Mouse (Mus musculus) spleen, postnatal 14 days (tissue): ENCODE data around the gene Olfr1217.
"Not testable (repeated sequence)": the region's sequence is repeated elsewhere in the genome, so short reads cannot be mapped to it uniquely, and the experiment has no call there.

Source experiments
- DNase-seq, 2 experiments: peaks; one replicate each; pipeline ENCODE4 v3.0.0; 2021 to 2022; ENCODE audit warnings: low spot score in 2 of 2

Olfr1217 gene

DNA sequence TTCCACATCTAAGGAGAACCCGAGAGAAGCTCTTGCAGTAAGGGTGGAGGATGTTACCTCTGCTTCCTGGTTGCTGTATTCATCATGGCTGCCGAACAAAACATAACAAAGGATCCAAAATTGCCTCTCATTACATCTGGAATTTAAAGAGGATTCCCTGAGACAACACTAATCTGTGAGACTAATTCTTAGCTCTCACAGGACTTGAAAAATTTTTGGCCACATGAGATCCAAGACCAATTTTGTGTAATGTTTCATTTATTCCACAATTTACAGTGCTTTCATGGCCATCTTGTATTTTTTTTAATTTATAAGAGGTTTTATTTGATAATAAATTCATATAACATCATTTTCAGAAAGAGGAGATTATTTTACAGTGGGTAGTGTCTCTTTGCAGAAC lies at the start of gene Olfr1217:
Gene Olfr1217 (minus strand): TSS at position 101 of the 400 bp plus-strand sequence.
- no peak for DNase-seq

DNA sequence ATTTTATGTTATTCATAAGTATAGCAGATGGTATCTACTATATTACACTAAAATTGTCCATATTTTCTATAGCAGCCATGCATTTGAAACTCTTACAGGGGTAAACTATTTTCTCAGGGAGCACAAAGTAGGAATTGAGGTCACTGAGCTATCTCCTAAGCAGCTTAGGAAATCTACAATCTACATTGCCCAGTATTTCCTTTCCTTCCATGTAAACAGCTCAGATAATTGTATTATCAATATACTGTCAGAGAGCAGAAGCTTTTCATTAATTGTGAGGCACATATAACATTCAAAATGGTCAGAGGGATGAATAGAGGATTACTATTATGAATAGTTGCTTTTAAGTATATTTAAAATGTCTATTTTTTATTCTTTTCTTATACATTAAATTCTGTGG lies 49.6 kb upstream of the Olfr1217 start:
- DNase-seq = no peak

- no peak for DNase-seq
Observed at GRCm38 (mm10) chr2:89061087-89061486, 29.2 kb upstream of the Olfr1217 start, which contains the start of gene Olfr1218. Olfr1218 (minus strand) TSS chr2:89061187.

DNA sequence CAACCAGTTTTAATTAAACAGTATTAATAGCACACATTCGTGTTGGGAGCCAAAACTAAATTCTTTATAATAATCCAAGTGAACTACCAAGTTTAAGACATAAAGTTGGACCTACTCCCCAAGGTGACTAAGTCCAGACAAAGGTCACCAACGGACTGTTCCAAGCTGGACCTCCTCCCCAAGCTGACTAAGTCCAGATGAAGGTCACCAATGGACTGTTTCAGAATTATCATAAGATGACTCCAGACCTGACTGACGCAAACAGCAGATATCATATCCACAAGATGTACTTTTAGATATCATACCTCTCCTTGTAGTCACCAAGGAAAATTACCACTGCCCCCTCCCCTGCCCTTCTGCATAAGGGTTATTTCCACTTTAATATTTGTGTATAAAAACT lies 10.4 kb downstream of the Olfr1217 start:
- not testable (repeated sequence) for DNase-seq

DNA sequence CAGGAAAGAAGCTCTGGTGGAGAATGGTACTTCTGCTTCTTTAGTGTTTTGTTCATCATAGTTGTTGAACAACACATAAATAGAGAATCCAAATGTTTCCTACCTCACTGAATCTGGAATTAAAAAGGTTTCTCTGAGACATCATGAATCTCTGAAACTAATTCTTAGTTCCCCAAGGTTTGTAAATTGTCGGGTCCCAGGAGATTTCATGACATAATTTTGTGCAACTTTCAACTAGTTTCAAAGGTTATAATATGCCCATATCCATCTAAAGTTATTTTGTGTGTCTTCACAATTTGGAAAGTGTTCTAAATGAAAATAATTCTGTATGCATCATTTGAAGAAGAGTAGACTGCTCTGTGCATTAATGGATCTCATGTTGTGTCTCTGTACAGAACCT lies 13.6 kb downstream of the Olfr1217 start, which contains the start of gene Olfr1216:
Gene Olfr1216 (minus strand): TSS at position 101 of the 400 bp plus-strand sequence.
- DNase-seq = no peak

DNA sequence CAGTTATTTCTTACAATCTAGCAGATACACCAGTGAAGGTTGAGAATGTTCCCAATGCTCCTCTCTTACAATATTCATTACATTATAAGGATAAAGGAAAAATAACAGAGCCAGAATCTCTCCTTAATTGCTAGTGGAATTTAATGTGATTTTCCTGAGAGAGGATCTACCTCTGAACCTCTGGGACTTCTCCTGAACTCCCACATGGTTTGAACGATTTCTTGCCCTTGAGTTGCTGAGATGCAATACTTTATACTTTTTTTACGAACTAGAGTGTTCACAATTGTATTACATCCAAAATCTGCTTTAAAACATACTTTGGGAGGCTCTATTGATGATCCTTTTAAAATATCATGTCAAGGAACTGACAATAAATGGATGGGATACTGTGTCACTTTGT lies 25.0 kb downstream of the Olfr1217 start, which contains the start of gene Olfr1215:
Gene Olfr1215 (minus strand): TSS at position 101 of the 400 bp plus-strand sequence.
- no peak for DNase-seq

DNA sequence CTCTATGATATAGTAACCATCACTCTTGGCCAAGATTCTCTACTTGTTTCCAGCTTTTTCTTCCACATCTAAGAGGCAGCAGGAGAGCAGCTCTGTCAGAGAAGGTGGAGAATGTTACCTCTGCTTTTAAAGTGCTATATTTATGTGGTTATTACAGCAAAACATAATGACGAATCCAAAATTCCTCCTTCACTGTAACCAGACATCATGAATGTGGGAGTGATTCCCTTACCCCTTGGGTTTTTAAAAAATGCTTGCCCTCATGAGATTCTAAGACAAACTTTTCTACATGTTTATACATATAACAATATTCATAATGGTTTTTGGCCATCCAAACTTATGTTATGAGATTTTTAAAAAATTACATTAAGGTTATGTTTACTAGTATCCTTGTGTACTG lies 39.3 kb downstream of the Olfr1217 start, which contains the start of gene Olfr1214:
Gene Olfr1214 (minus strand): TSS at position 101 of the 400 bp plus-strand sequence.
- DNase-seq = no peak

GRCm38 (mm10) chr2:88980181-88980580 lies 51.7 kb downstream of the Olfr1217 start, which contains the start of gene Gm13762:
Gm13762 (minus strand) TSS chr2:88980281.
- DNase-seq = no peak
